Mouse (Mus musculus): ENCODE measurements around the gene Slc25a39.

DNA sequence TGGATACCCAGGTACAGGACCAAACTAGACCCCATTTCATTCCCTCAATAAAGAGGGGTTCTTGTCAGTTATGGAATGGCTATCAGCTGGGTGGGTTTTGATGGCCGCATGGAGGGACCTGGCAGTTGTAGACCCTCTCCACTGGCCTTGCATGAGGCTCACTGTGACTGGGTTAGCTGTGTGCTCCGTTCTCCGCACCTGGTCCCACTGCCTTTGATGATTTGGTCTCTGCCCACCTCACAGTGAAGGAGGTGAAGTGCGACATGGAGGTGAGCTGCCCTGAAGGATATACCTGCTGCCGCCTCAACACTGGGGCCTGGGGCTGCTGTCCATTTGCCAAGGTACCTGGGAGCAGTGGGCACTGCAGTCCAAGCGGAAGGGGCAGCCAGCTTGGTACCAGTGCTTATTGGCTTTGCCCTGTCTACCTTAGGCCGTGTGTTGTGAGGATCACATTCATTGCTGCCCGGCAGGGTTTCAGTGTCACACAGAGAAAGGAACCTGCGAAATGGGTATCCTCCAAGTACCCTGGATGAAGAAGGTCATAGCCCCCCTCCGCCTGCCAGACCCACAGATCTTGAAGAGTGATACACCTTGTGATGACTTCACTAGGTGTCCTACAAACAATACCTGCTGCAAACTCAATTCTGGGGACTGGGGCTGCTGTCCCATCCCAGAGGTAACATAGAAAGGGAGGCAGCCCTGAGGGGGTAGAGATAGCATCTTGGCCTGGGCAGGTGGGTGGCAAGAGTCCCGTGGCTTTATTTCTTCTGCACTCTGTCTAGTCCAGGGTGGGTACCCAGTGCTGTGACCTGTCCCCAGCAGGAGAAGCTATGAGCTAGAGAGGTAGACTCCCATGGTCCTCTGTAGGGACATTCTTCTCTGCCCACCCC lies 27.3 kb upstream of the Slc25a39 start:
- no peak for TF ChIP-seq CTCF (IDR thresholded peaks at IDR 0.05; ENCODE audit: extremely low read depth, insufficient read depth, insufficient read length, insufficient replicate concordance)
- TF ChIP-seq POLR2A (IDR thresholded peaks at IDR 0.05; ENCODE audit: low read depth, low read length): no peak
